ENCODE assay signal across 9 mouse cellular contexts in genomic region chr6:88242604-88243003, GRCm38 (mm10). TPM values are rescaled to one million over a fixed set of nuclear protein-coding genes. Genes with fewer than 3 reads are reported as not detected.
A peak's percentile ranks its signal among the peaks of the same experiment; 100 is the strongest.
DNase-seq lines count a peak whose midpoint lies in the region; TF ChIP-seq lines count a peak whose summit lies in the region.
"Had no signal": no experiment of that assay in that cellular context is flagged by ENCODE, and none has a peak within 500 bp of the region (broad histone marks: within the 10 kb centered on the region; RNA-seq: fewer than 3 reads in every experiment).

No protein-coding gene starts in this region.

- H3K27me3 ChIP-seq in E14TG2a.4 (ENCODE audit: insufficient read depth, low read length): peaks cover 40% of the 10 kb centered on the region
- H3K27me3 ChIP-seq in heart, embryonic 10.5 days (ENCODE audit: insufficient read depth, poor library complexity, severe bottlenecking): peaks cover 89% of the 10 kb centered on the region

- no peak for TF ChIP-seq POLR2A in embryonic fibroblast, embryonic 13.5 days (IDR thresholded peaks at IDR 0.05; ENCODE audit: low read depth, low read length)

- H3K4me1 ChIP-seq in E14TG2a.4 (replicated peaks; ENCODE audit: low read depth, low read length): peaks cover 7% of the 10 kb centered on the region; the same call in 1 of the 2 replicates
- H3K4me1 ChIP-seq in embryonic fibroblast, embryonic 13.5 days (ENCODE audit: control insufficient read depth, insufficient read depth, low read length): no peaks in the 10 kb centered on the region
- H3K4me1 ChIP-seq in heart, embryonic 10.5 days: peaks cover 24% of the 10 kb centered on the region

- 3% methylated on average over 15 of the region's 15 CpGs for WGBS in heart, embryonic 10.5 days

- peak; percentile 13 to 37 for DNase-seq in adrenal gland, postnatal 4 days (ENCODE audit: low spot score in 2 of 2)
- peak; percentile 87 for DNase-seq in heart, embryonic 10.5 days (ENCODE audit: low spot score)
- peak; percentile 43 to 69 for DNase-seq in kidney, adult 8-10 months
- peak; percentile 63 to 72 for DNase-seq in lung, adult 18-20 months
- peak; percentile 73 for DNase-seq in ovary, postnatal 36 days (ENCODE audit: low spot score)
- peak; percentile 62 to 81 for DNase-seq in urinary bladder, postnatal 36 days (ENCODE audit: low spot score in 2 of 2)

- no peak overlapping the region for H3K27ac ChIP-seq in embryonic fibroblast, embryonic 13.5 days (ENCODE audit: insufficient read depth, low read length)
- no peak overlapping the region for H3K27ac ChIP-seq in heart, embryonic 10.5 days

- TF ChIP-seq CTCF in E14TG2a.4 (conservative IDR thresholded peaks at IDR 0.05; ENCODE audit: low read length): peak; percentile 44
- peak; percentile 89 for TF ChIP-seq CTCF in embryonic fibroblast, embryonic 13.5 days (IDR thresholded peaks at IDR 0.05; ENCODE audit: borderline replicate concordance, insufficient read depth, low read length)

- H3K36me3 ChIP-seq in E14TG2a.4 (ENCODE audit: insufficient read depth, low read length): no peaks in the 10 kb centered on the region
- no peaks in the 10 kb centered on the region for H3K36me3 ChIP-seq in heart, embryonic 10.5 days

- no peak overlapping the region; the same call in 1 of the 2 replicates for H3K4me3 ChIP-seq in E14TG2a.4 (replicated peaks; ENCODE audit: low read length)
- no peak overlapping the region for H3K4me3 ChIP-seq in embryonic fibroblast, embryonic 13.5 days (ENCODE audit: insufficient read depth, low read length)
- no peak overlapping the region for H3K4me3 ChIP-seq in heart, embryonic 10.5 days
- H3K4me3 ChIP-seq: erythroblast, embryonic 14.5 days had no signal

- no peaks in the 10 kb centered on the region for H3K9me3 ChIP-seq in E14TG2a.4 (ENCODE audit: low read length)
- no peaks in the 10 kb centered on the region for H3K9me3 ChIP-seq in heart, embryonic 10.5 days

RNA-seq across cellular contexts. Expression of gene Dnajb8, which starts 20.5 kb away (rescaled TPM):
- total RNA-seq in adrenal gland, postnatal 4 days (2021): not detected
- not detected in 2 replicates for polyA plus RNA-seq in embryonic fibroblast, embryonic 13.5 days (2011; ENCODE audit: insufficient read length, low read depth, missing spikeins)
- polyA plus RNA-seq in heart, embryonic 10.5 days (2016; fragmentation: Nextera tagmentation; extraction: Ambion mirVana): not detected in 2 replicates
- polyA plus RNA-seq: erythroblast, embryonic 14.5 days had no signal

RNA-seq across cellular contexts. Expression of gene Gata2, which starts 48.9 kb away (rescaled TPM):
- total RNA-seq in adrenal gland, postnatal 4 days (2021): 10 to 100 TPM; 55.5 to 62.7 TPM
- 6.4 and 10.9 TPM in 2 replicates for polyA plus RNA-seq in embryonic fibroblast, embryonic 13.5 days (2011; ENCODE audit: insufficient read length, low read depth, missing spikeins)
- 24.5 and 24.8 TPM in 2 replicates for polyA plus RNA-seq in heart, embryonic 10.5 days (2016; fragmentation: Nextera tagmentation; extraction: Ambion mirVana)

Comparison
In these comparisons a context has a peak if more than half of its experiments do, and no peak if none do; other contexts are left out.
1. DNase-seq: peak in every context shown above with its lines; median percentile 87 in heart, embryonic 10.5 days; 73 in ovary, postnatal 36 days; 72 in urinary bladder, postnatal 36 days; 68 in lung, adult 18-20 months; 56 in kidney, adult 8-10 months; 25 in adrenal gland, postnatal 4 days.